Mouse (Mus musculus): ENCODE data around the gene Nek3. TPM values are rescaled to one million over a fixed set of nuclear protein-coding genes. Genes with fewer than 3 reads are reported as not detected.

Nek3 gene
- polyA plus RNA-seq, 1 experiment from 2014 or later = 5.1 TPM

- H3K9ac ChIP-seq (ENCODE audit: low read length) = peak within 1 kb of the TSS; percentile 89
These were observed 19.5 kb upstream of the Nek3 start, which contains the start of gene Ckap2 for GRCm38 (mm10) chr8:22185431-22186397. TSS of gene Ckap2 (minus strand) at chr8:22185819.

GRCm38 (mm10) chr8:22184884-22185283 is 18.6 kb upstream of the Nek3 start:
- peak overlapping the region; percentile 86 for H3K27ac ChIP-seq (ENCODE audit: low read length)
- H3K27me3 ChIP-seq (ENCODE audit: control insufficient read depth, insufficient read depth, low read depth, low read length) = no peaks in the 10 kb centered on the region
- H3K36me3 ChIP-seq (ENCODE audit: control insufficient read depth, insufficient read depth, low read length) = no peaks in the 10 kb centered on the region
- H3K4me3 ChIP-seq (ENCODE audit: low read length) = peak overlapping the region; percentile 93
- no peaks in the 10 kb centered on the region for H3K9me3 ChIP-seq (ENCODE audit: control insufficient read depth, low read length)
- H3K4me1 ChIP-seq (replicated peaks; ENCODE audit: control insufficient read depth, insufficient read depth, low read length) = peaks cover 21% of the 10 kb centered on the region
- H3K9ac ChIP-seq (ENCODE audit: low read length) = peak overlapping the region; percentile 89
- peak; percentile 43 for ATAC-seq (ENCODE audit: low read depth)
- 0% methylated on average over 3 of the region's 3 CpGs for WGBS
- peak overlapping the region; percentile 83 for H3K4me2 ChIP-seq (ENCODE audit: low read depth, low read length)

More at GRCm38 (mm10) chr8:22185431-22186397, 19.5 kb upstream of the Nek3 start, which contains the start of gene Ckap2:
- H3K27ac ChIP-seq (ENCODE audit: low read length) = peak within 1 kb of the TSS; percentile 86
- H3K4me2 ChIP-seq (ENCODE audit: low read depth, low read length) = peak within 1 kb of the TSS; percentile 83
- no peaks in the 10 kb centered on the region for H3K36me3 ChIP-seq (ENCODE audit: control insufficient read depth, insufficient read depth, low read length)
- H3K27me3 ChIP-seq (ENCODE audit: control insufficient read depth, insufficient read depth, low read depth, low read length) = no peaks in the 10 kb centered on the region
- ATAC-seq (ENCODE audit: low read depth) = peak; percentile 97
- H3K4me1 ChIP-seq (replicated peaks; ENCODE audit: control insufficient read depth, insufficient read depth, low read length) = peaks cover 16% of the 10 kb centered on the region
- peak within 1 kb of the TSS; percentile 93 for H3K4me3 ChIP-seq (ENCODE audit: low read length)
- H3K9me3 ChIP-seq (ENCODE audit: control insufficient read depth, low read length) = no peaks in the 10 kb centered on the region
- 2% methylated on average over 60 of the region's 63 CpGs for WGBS

- no peak overlapping the region for H3K4me2 ChIP-seq (ENCODE audit: low read depth, low read length)
- no peak overlapping the region for H3K9ac ChIP-seq (ENCODE audit: low read length)
- peaks cover 33% of the 10 kb centered on the region for H3K36me3 ChIP-seq (ENCODE audit: control insufficient read depth, insufficient read depth, low read length)
- no peaks in the 10 kb centered on the region for H3K9me3 ChIP-seq (ENCODE audit: control insufficient read depth, low read length)
- WGBS = 97% methylated on average over 7 of the region's 7 CpGs
- peaks cover 7% of the 10 kb centered on the region; the same call in 1 of the 2 replicates for H3K4me1 ChIP-seq (replicated peaks; ENCODE audit: control insufficient read depth, insufficient read depth, low read length)
- no peak for ATAC-seq (ENCODE audit: low read depth)
- no peaks in the 10 kb centered on the region for H3K27me3 ChIP-seq (ENCODE audit: control insufficient read depth, insufficient read depth, low read depth, low read length)
- H3K27ac ChIP-seq (ENCODE audit: low read length) = no peak overlapping the region
- no peak overlapping the region for H3K4me3 ChIP-seq (ENCODE audit: low read length)
These were observed 9.7 kb upstream of the Nek3 start for GRCm38 (mm10) chr8:22175966-22176365.

DNA sequence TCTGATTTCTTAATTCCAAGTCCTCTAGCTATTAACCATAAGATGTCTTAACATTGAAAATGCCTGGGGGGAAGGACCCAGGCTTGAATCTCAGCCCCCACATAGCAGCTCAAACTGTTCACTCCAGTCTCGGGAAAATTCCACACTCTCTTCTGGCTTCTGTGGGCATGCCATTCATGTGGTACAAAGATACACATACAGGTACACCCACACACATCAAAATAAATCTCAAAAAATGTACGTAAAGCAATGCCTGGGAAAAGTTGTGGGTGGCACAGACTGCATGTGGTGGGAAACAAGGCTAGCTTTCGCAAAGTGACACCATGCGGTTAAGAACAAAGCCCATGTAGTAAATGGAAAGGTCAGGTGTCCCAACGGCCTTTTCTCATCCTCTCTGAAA is 2.9 kb upstream of the Nek3 start:
- no peaks in the 10 kb centered on the region for H3K27me3 ChIP-seq (ENCODE audit: control insufficient read depth, insufficient read depth, low read depth, low read length)
- no peak overlapping the region for H3K4me2 ChIP-seq (ENCODE audit: low read depth, low read length)
- peaks cover 6% of the 10 kb centered on the region; the same call in 1 of the 2 replicates for H3K4me1 ChIP-seq (replicated peaks; ENCODE audit: control insufficient read depth, insufficient read depth, low read length)
- no peak overlapping the region for H3K27ac ChIP-seq (ENCODE audit: low read length)
- ATAC-seq (ENCODE audit: low read depth) = no peak
- 91% methylated on average over 5 of the region's 5 CpGs for WGBS
- H3K36me3 ChIP-seq (ENCODE audit: control insufficient read depth, insufficient read depth, low read length) = peaks cover 22% of the 10 kb centered on the region
- no peak overlapping the region for H3K4me3 ChIP-seq (ENCODE audit: low read length)
- H3K9me3 ChIP-seq (ENCODE audit: control insufficient read depth, low read length) = no peaks in the 10 kb centered on the region
- H3K9ac ChIP-seq (ENCODE audit: low read length) = no peak overlapping the region

- H3K27ac ChIP-seq (ENCODE audit: low read length) = 0 out of 2 replicates have a peak overlapping the region, but pooled peaks have one; percentile 30
- peak overlapping the region; percentile 70 for H3K9ac ChIP-seq (ENCODE audit: low read length)
- H3K4me2 ChIP-seq (ENCODE audit: low read depth, low read length) = peak overlapping the region; percentile 59
- WGBS = 45% methylated on average over 10 of the region's 10 CpGs
- H3K4me1 ChIP-seq (replicated peaks; ENCODE audit: control insufficient read depth, insufficient read depth, low read length) = peaks cover 6% of the 10 kb centered on the region; the same call in 1 of the 2 replicates
- peak overlapping the region; percentile 65 for H3K4me3 ChIP-seq (ENCODE audit: low read length)
- H3K36me3 ChIP-seq (ENCODE audit: control insufficient read depth, insufficient read depth, low read length) = peaks cover 16% of the 10 kb centered on the region
- no peaks in the 10 kb centered on the region for H3K27me3 ChIP-seq (ENCODE audit: control insufficient read depth, insufficient read depth, low read depth, low read length)
- peak; percentile 16 for ATAC-seq (ENCODE audit: low read depth)
- H3K9me3 ChIP-seq (ENCODE audit: control insufficient read depth, low read length) = no peaks in the 10 kb centered on the region
These were observed 770 bp downstream of the Nek3 start for GRCm38 (mm10) chr8:22165251-22166079.

DNA sequence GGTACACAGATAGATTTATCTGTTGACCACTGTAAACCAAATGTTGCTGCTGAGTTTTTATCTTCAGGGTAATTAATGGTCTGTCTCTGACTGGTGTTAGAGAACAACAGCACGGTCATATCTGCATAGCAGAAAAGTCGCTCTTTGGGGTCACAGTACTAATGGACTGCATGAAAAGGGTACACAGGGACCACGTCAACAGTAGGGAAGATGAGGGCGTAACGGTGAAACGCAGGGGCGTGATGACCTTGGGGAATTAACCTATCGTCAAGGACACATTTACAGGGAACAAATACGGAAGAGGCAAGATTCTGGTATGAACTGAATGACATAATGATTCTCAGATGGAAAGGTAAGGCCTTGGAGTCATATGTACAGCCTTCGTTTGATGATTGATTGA is 1.8 kb downstream of the Nek3 start:
- H3K4me2 ChIP-seq (ENCODE audit: low read depth, low read length) = no peak overlapping the region
- no peaks in the 10 kb centered on the region for H3K9me3 ChIP-seq (ENCODE audit: control insufficient read depth, low read length)
- H3K27ac ChIP-seq (ENCODE audit: low read length) = no peak overlapping the region
- H3K9ac ChIP-seq (ENCODE audit: low read length) = no peak overlapping the region
- H3K36me3 ChIP-seq (ENCODE audit: control insufficient read depth, insufficient read depth, low read length) = peaks cover 14% of the 10 kb centered on the region
- H3K4me1 ChIP-seq (replicated peaks; ENCODE audit: control insufficient read depth, insufficient read depth, low read length) = peaks cover 6% of the 10 kb centered on the region; the same call in 1 of the 2 replicates
- 77% methylated on average over 10 of the region's 10 CpGs for WGBS
- H3K27me3 ChIP-seq (ENCODE audit: control insufficient read depth, insufficient read depth, low read depth, low read length) = no peaks in the 10 kb centered on the region
- no peak overlapping the region for H3K4me3 ChIP-seq (ENCODE audit: low read length)
- ATAC-seq (ENCODE audit: low read depth) = no peak

DNA sequence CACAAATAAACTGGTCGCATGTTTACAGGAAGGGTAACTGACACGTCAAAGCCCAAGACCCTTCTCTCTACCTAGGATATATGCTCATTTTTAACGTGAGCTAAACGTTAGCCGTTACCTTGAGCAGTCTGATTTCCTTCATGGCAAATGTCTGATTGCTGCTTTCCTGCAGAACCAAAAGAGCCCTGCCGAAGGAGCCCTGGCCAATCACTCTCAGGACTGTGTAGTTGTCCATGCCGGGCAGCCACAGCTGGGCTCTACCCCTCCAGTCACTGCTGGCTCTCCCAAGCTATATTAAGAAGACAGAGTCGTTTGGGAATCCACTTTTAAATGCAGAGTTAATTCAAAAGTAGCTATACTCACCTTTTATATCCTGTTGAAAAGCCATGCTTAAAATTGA is 4.0 kb downstream of the Nek3 start:
- no peak overlapping the region for H3K9ac ChIP-seq (ENCODE audit: low read length)
- H3K4me3 ChIP-seq (ENCODE audit: low read length) = no peak overlapping the region
- H3K4me1 ChIP-seq (replicated peaks; ENCODE audit: control insufficient read depth, insufficient read depth, low read length) = peaks cover 6% of the 10 kb centered on the region; the same call in 1 of the 2 replicates
- H3K4me2 ChIP-seq (ENCODE audit: low read depth, low read length) = no peak overlapping the region
- no peak for ATAC-seq (ENCODE audit: low read depth)
- no peaks in the 10 kb centered on the region for H3K27me3 ChIP-seq (ENCODE audit: control insufficient read depth, insufficient read depth, low read depth, low read length)
- no peaks in the 10 kb centered on the region for H3K9me3 ChIP-seq (ENCODE audit: control insufficient read depth, low read length)
- 67% methylated on average over 8 of the region's 8 CpGs for WGBS
- no peak overlapping the region for H3K27ac ChIP-seq (ENCODE audit: low read length)
- no peaks in the 10 kb centered on the region; the same call in 1 of the 2 replicates for H3K36me3 ChIP-seq (ENCODE audit: control insufficient read depth, insufficient read depth, low read length)

DNA sequence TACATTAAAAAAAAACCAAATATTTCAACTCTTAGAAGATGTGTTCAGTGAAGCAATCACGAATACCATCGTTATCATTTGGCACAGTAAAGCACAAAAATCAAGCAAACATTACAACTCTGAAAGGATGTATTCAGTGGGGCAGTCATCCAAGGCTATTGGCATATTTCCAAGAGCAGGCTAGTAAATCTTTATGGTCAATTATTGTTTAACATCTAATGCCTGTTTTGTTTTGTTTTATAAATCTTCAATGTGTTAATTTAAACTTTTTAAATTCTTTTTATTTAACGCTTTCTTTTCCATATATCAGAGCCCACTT is 15.9 kb downstream of the Nek3 start:
- H3K4me2 ChIP-seq (ENCODE audit: low read depth, low read length) = no peak overlapping the region
- no peak overlapping the region for H3K27ac ChIP-seq (ENCODE audit: low read length)
- peak; percentile 56; the same call in 1 of the 2 replicates for ATAC-seq (ENCODE audit: low read depth)
- peaks cover 6% of the 10 kb centered on the region; the same call in 1 of the 2 replicates for H3K4me1 ChIP-seq (replicated peaks; ENCODE audit: control insufficient read depth, insufficient read depth, low read length)
- no peak overlapping the region for H3K4me3 ChIP-seq (ENCODE audit: low read length)
- no peaks in the 10 kb centered on the region for H3K36me3 ChIP-seq (ENCODE audit: control insufficient read depth, insufficient read depth, low read length)
- H3K9me3 ChIP-seq (ENCODE audit: control insufficient read depth, low read length) = no peaks in the 10 kb centered on the region
- no peak overlapping the region for H3K9ac ChIP-seq (ENCODE audit: low read length)
- WGBS = 36% methylated on average over 3 of the region's 3 CpGs
- H3K27me3 ChIP-seq (ENCODE audit: control insufficient read depth, insufficient read depth, low read depth, low read length) = no peaks in the 10 kb centered on the region
